Mouse (Mus musculus): ENCODE data around the gene Nova2. TPM values are rescaled to one million over a fixed set of nuclear protein-coding genes. Genes with fewer than 3 reads are reported as not detected.

Nova2 gene
- polyA plus RNA-seq, 1 experiment: 0.90 TPM

DNA sequence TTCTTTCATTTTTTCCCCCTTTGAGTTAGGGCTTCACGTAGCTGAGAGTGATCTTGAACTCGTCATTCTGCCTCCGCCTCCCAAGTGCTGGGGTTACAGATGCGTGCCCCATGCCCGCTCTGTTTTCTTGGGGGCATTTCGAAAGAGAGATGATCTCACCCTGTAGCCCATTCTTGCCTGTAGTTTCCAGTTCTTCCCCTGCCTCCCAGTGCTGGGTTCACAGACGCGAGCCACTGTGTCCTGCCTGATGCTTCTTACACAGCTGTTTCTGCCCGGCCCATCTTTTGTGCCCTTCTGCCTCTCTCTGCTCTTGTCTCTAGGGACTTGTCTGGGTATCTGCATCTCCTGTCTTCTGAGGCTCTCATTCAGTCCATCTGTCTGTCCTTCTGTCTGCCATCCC, 17.1 kb downstream of the Nova2 start:
- Histone ChIP-seq H3K27me3 (ENCODE audit: control insufficient read depth, insufficient read depth, low read length) (no peaks in the 10 kb centered on the region), H3K27ac (ENCODE audit: insufficient read depth, low read length) (no peak overlapping the region), H3K4me1 (ENCODE audit: control insufficient read depth, insufficient read depth, insufficient read length) (no peaks in the 10 kb centered on the region), H3K4me3 (ENCODE audit: extremely low read depth, insufficient read depth, insufficient read length) (no peak overlapping the region), H3K36me3 (ENCODE audit: control insufficient read depth, insufficient read depth, low read length) (no peaks in the 10 kb centered on the region)
- 78% methylated on average over 9 of the region's 9 CpGs for WGBS
- no peak for DNase-seq (ENCODE audit: low read depth in 1 of 2, low spot score in 2 of 2)
- TF ChIP-seq POLR2A (IDR thresholded peaks at IDR 0.05; ENCODE audit: low read depth, low read length): no peak
- no peak for TF ChIP-seq CTCF (IDR thresholded peaks at IDR 0.05; ENCODE audit: extremely low read depth, insufficient read depth, insufficient read length, insufficient replicate concordance)

DNA sequence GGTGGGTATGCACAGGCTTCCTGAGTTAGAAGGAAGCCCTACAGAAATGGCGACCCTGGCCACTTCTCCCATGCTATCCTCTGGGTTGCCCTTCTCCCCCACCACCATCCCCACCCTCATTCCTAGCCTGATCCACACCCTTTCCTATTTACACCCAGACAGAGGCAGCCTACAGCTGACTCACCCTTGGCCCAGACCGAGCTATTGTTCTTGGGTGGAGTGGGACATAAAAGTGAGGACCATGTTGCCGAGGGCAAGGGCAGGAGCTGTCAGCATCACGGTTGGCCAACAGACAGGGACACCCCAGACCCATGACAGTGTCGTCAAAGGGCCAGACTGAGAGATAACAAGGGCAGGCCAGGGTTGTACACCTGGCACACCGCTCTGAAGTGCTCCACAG, 22.5 kb downstream of the Nova2 start:
- no peak overlapping the region for H3K4me3 ChIP-seq (ENCODE audit: extremely low read depth, insufficient read depth, insufficient read length)
- H3K27ac ChIP-seq (ENCODE audit: insufficient read depth, low read length): no peak overlapping the region; the same call in 1 of the 2 replicates
- WGBS: 55% methylated on average over 6 of the region's 6 CpGs
- no peaks in the 10 kb centered on the region; the same call in 1 of the 2 replicates for H3K27me3 ChIP-seq (ENCODE audit: control insufficient read depth, insufficient read depth, low read length)
- no peak for DNase-seq (ENCODE audit: low read depth in 1 of 2, low spot score in 2 of 2)
- no peak for TF ChIP-seq CTCF (IDR thresholded peaks at IDR 0.05; ENCODE audit: extremely low read depth, insufficient read depth, insufficient read length, insufficient replicate concordance)
- H3K4me1 ChIP-seq (ENCODE audit: control insufficient read depth, insufficient read depth, insufficient read length): no peaks in the 10 kb centered on the region; the same call in 1 of the 2 replicates
- no peaks in the 10 kb centered on the region for H3K36me3 ChIP-seq (ENCODE audit: control insufficient read depth, insufficient read depth, low read length)

DNA sequence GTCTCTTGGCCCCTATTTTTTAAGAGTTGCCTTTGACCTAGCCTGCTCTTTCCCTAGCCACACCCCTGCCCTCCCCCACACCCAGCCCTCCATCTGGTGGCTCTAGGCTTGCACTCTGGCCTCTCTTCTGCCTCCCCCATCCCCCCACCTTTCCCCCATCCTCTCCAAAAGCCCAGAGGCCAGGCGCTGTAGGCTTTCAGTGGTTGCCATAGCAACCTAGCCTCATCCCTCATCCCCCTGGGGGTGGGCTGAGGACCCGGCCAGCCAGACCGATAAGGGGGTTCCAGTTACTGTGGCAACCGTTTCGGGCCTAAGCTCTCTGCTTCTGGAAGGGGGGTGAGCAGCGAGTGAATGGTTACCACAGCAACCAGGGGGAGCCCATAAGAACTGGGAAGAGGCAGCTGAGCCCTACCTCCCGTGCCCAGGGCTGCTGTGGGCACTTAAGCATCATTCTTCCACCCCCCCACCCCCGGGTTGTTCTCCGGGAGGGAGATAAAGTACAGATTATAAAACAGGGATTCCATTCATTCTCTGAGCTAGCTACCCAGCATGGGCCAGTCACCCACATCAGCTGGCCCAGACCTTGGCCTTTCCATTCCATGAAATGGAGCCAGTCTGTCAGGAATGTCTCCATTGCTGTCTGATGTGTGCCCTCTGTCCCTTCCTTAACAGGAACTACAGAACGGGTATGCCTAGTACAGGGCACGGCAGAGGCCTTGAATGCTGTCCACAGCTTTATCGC, 24.3 kb downstream of the Nova2 start:
- H3K4me3 ChIP-seq (ENCODE audit: extremely low read depth, insufficient read depth, insufficient read length): no peak overlapping the region
- whole genome bisulfite sequencing: 42% methylated on average over 12 of the region's 12 CpGs

DNA sequence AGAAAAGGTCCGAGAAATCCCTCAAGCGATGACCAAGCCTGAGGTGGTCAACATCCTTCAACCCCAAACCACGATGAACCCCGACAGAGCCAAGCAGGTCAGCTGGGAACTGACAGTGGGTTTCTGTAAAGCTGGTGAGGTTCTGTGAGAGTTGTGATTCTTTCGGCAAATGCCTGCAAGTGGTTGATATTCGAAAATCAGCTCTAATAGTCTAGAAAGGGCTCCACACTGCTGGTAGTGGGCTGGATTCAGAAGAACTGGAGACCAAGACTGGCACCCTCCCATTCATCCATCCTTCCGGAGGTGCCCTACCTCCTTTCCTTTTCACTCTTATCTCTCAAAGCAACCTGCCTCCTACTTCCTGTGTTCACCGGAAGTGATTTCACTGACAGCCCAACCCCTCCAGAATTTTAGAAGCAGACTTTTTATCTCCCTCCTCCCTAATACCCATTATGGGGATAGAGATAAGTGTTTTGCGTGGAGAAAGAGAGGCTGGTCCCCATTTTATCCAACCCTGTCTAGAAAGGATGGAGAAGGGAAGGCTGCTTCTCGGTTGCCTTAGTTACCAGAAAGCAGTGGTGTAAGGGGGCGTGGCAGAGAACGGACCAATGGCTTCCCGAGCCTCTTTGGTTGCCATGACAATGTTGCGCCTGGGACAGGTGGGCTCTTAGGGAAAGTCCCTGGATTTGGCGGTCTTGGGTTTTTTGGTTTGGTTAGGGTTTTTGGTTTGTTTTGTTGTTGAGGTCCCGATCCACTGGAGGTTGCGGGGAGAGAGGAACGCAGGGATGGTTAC, 25.0 kb downstream of the Nova2 start:
- no peak for DNase-seq (ENCODE audit: low read depth in 1 of 2, low spot score in 2 of 2)
- H3K27ac ChIP-seq (ENCODE audit: insufficient read depth, low read length): no peak overlapping the region
- no peaks in the 10 kb centered on the region; the same call in 1 of the 2 replicates for H3K4me1 ChIP-seq (ENCODE audit: control insufficient read depth, insufficient read depth, insufficient read length)
- no peaks in the 10 kb centered on the region; the same call in 1 of the 2 replicates for H3K27me3 ChIP-seq (ENCODE audit: control insufficient read depth, insufficient read depth, low read length)
- H3K4me3 ChIP-seq (ENCODE audit: extremely low read depth, insufficient read depth, insufficient read length): no peak overlapping the region
- 15% methylated on average over 18 of the region's 18 CpGs for WGBS
- no peaks in the 10 kb centered on the region for H3K36me3 ChIP-seq (ENCODE audit: control insufficient read depth, insufficient read depth, low read length)
- no peak for TF ChIP-seq POLR2A (IDR thresholded peaks at IDR 0.05; ENCODE audit: low read depth, low read length)
- no peak for TF ChIP-seq CTCF (IDR thresholded peaks at IDR 0.05; ENCODE audit: extremely low read depth, insufficient read depth, insufficient read length, insufficient replicate concordance)

More for the DNA sequence above, 24.3 kb downstream of the Nova2 start:
- H3K27me3 ChIP-seq (ENCODE audit: control insufficient read depth, insufficient read depth, low read length): no peaks in the 10 kb centered on the region; the same call in 1 of the 2 replicates
- H3K27ac ChIP-seq (ENCODE audit: insufficient read depth, low read length): no peak overlapping the region
- TF ChIP-seq POLR2A (IDR thresholded peaks at IDR 0.05; ENCODE audit: low read depth, low read length) (no peak), CTCF (IDR thresholded peaks at IDR 0.05; ENCODE audit: extremely low read depth, insufficient read depth, insufficient read length, insufficient replicate concordance) (no peak)
- H3K4me1 ChIP-seq (ENCODE audit: control insufficient read depth, insufficient read depth, insufficient read length): no peaks in the 10 kb centered on the region; the same call in 1 of the 2 replicates
- no peak for DNase-seq (ENCODE audit: low read depth in 1 of 2, low spot score in 2 of 2)
- no peaks in the 10 kb centered on the region for H3K36me3 ChIP-seq (ENCODE audit: control insufficient read depth, insufficient read depth, low read length)

DNA sequence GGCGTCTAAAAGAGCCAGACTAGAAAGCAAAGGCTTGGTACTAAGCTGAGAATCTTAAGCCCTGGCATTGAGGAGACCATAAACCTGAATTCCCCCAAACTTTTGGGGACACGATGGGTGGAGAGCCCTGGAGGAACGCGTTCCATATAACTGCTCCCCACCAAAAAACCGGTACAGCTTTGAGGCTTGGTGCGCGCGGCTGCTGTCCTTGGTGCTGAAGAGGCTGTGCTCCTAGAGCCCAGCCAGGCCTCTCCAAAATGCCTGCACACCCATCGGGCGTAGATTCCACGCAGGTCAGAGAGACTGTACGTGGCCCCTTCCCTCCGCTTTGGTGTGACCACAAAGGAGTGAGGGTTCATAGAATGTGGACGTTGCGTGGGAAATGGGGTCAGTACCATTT, 25.7 kb downstream of the Nova2 start:
- no peaks in the 10 kb centered on the region; the same call in 1 of the 2 replicates for H3K4me1 ChIP-seq (ENCODE audit: control insufficient read depth, insufficient read depth, insufficient read length)
- WGBS: 22% methylated on average over 15 of the region's 15 CpGs
- no peak overlapping the region for H3K27ac ChIP-seq (ENCODE audit: insufficient read depth, low read length)
- no peaks in the 10 kb centered on the region for H3K36me3 ChIP-seq (ENCODE audit: control insufficient read depth, insufficient read depth, low read length)
- TF ChIP-seq CTCF (IDR thresholded peaks at IDR 0.05; ENCODE audit: extremely low read depth, insufficient read depth, insufficient read length, insufficient replicate concordance): no peak
- H3K4me3 ChIP-seq (ENCODE audit: extremely low read depth, insufficient read depth, insufficient read length): no peak overlapping the region
- H3K27me3 ChIP-seq (ENCODE audit: control insufficient read depth, insufficient read depth, low read length): no peaks in the 10 kb centered on the region; the same call in 1 of the 2 replicates
- DNase-seq (ENCODE audit: low read depth in 1 of 2, low spot score in 2 of 2): peak in 1 of 2 experiments; percentile 7

DNA sequence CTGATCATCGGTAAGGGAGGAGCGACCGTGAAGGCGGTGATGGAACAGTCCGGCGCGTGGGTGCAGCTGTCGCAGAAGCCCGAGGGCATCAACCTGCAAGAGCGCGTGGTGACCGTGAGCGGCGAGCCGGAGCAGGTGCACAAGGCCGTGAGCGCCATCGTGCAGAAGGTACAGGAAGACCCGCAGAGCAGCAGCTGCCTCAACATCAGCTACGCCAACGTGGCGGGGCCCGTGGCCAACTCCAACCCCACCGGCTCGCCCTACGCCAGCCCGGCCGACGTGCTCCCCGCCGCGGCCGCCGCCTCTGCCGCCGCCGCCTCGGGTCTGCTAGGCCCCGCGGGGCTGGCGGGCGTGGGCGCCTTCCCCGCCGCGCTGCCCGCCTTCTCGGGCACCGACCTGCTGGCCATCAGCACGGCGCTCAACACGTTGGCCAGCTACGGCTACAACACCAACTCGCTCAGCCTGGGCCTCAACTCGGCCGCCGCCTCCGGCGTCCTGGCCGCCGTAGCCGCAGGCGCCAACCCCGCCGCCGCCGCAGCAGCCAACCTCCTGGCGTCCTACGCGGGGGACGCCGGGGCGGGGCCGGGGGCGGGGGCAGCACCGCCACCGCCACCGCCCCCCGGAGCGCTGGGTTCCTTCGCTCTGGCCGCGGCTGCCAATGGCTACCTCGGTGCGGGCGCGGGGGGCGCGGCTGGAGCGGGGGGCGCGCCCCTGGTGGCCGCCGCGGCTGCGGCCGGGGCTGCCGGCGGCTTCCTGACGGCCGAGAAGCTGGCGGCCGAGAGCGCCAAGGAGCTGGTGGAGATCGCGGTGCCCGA, 32.1 kb downstream of the Nova2 start:
- 2% methylated on average over 106 of the region's 107 CpGs for WGBS
- peak in 1 of 2 experiments; percentile 4 for DNase-seq (ENCODE audit: low read depth in 1 of 2, low spot score in 2 of 2)
- Histone ChIP-seq H3K36me3 (ENCODE audit: control insufficient read depth, insufficient read depth, low read length) (no peaks in the 10 kb centered on the region), H3K27ac (ENCODE audit: insufficient read depth, low read length) (no peak overlapping the region), H3K4me1 (ENCODE audit: control insufficient read depth, insufficient read depth, insufficient read length) (peaks cover 8% of the 10 kb centered on the region; the same call in 1 of the 2 replicates), H3K27me3 (ENCODE audit: control insufficient read depth, insufficient read depth, low read length) (peaks cover 22% of the 10 kb centered on the region), H3K4me3 (ENCODE audit: extremely low read depth, insufficient read depth, insufficient read length) (peak overlapping the region; percentile 61; the same call in 1 of the 2 replicates)
- no peak for TF ChIP-seq POLR2A (IDR thresholded peaks at IDR 0.05; ENCODE audit: low read depth, low read length)
- TF ChIP-seq CTCF (IDR thresholded peaks at IDR 0.05; ENCODE audit: extremely low read depth, insufficient read depth, insufficient read length, insufficient replicate concordance): no peak
